Mouse (Mus musculus) testis, adult 2 months (tissue): ENCODE measurements at regions not wholly inside any gene's neighbourhood (a gene's known extent, or its start where the extent isn't known, plus 50 kb on each side); places are given as distances from the start of the nearest gene placed in this dataset.

ENCODE experiments used
- CTCF ChIP-seq: fragments of 200-500 bp; IDR thresholded peaks from 2 replicates; pipeline ENCODE4 v1.5.1; 2012; ENCODE audit warnings: low read depth, mild to moderate bottlenecking, inconsistent platforms, low read length, moderate library complexity; ENCODE audit not compliant: control insufficient read depth, insufficient read depth, insufficient replicate concordance
- POLR2A ChIP-seq: fragments of 200-500 bp; IDR thresholded peaks from 2 replicates; pipeline ENCODE4 v1.6.1; 2012; ENCODE audit warnings: low read depth, mild to moderate bottlenecking, inconsistent platforms, low read length, moderate library complexity; ENCODE audit not compliant: control insufficient read depth

- TF ChIP-seq CTCF = no peak
- TF ChIP-seq POLR2A = no peak
Observed at GRCm38 (mm10) chr1:194399281-194399680, 218.7 kb upstream of the Plxna2 start.
